Mouse (Mus musculus) ES-Bruce4 (cell line): ENCODE results near the gene Zfp799.

Experiments used
- CTCF ChIP-seq: IDR thresholded peaks from one replicate; pipeline ENCODE4 v1.8.1; 2011; ENCODE audit warnings: low read depth, low read length
- EP300 ChIP-seq: IDR thresholded peaks from 2 replicates; pipeline ENCODE4 v1.6.1; 2011; ENCODE audit warnings: low read depth, low read length; ENCODE audit not compliant: insufficient read depth
- POLR2A ChIP-seq: IDR thresholded peaks from one replicate; pipeline ENCODE4 v1.8.1; 2011; ENCODE audit warnings: low read length; ENCODE audit not compliant: insufficient read depth

GRCm38 (mm10) chr17:32786944-32787343, 43.1 kb downstream of the Zfp799 start:
- no peak for TF ChIP-seq CTCF
- TF ChIP-seq EP300: no peak
- TF ChIP-seq POLR2A: no peak
